Mouse (Mus musculus) thymus, adult 2 months (tissue): Measurements from ENCODE around the gene Ssb.

Experiments
- CTCF ChIP-seq: fragments of 200-500 bp; IDR thresholded peaks from 2 replicates; pipeline ENCODE4 v1.5.1; 2012; ENCODE audit warnings: mild to moderate bottlenecking, control low read depth, low read length, moderate library complexity, borderline replicate concordance; ENCODE audit not compliant: control insufficient read depth, poor library complexity, insufficient read depth; ENCODE audit errors: extremely low read depth
- POLR2A ChIP-seq: fragments of 200-500 bp; IDR thresholded peaks from 2 replicates; pipeline ENCODE4 v1.6.1; 2012; ENCODE audit warnings: mild to moderate bottlenecking, low read length, control low read depth, moderate library complexity; ENCODE audit not compliant: control insufficient read depth, poor library complexity, insufficient read depth; ENCODE audit errors: extremely low read depth

- TF ChIP-seq POLR2A, result no peak
- no peak for TF ChIP-seq CTCF
Measured at GRCm38 (mm10) chr2:69837996-69838395, 23.4 kb upstream of the Ssb start.
